Mouse (Mus musculus): Measurements from ENCODE around the gene Slc35b2. TPM values are rescaled to one million over a fixed set of nuclear protein-coding genes. Genes with fewer than 3 reads are reported as not detected.

The Slc35b2 gene
- total RNA-seq, 2 experiments from 2014 or later, result 27.6 to 32.7 TPM

DNA sequence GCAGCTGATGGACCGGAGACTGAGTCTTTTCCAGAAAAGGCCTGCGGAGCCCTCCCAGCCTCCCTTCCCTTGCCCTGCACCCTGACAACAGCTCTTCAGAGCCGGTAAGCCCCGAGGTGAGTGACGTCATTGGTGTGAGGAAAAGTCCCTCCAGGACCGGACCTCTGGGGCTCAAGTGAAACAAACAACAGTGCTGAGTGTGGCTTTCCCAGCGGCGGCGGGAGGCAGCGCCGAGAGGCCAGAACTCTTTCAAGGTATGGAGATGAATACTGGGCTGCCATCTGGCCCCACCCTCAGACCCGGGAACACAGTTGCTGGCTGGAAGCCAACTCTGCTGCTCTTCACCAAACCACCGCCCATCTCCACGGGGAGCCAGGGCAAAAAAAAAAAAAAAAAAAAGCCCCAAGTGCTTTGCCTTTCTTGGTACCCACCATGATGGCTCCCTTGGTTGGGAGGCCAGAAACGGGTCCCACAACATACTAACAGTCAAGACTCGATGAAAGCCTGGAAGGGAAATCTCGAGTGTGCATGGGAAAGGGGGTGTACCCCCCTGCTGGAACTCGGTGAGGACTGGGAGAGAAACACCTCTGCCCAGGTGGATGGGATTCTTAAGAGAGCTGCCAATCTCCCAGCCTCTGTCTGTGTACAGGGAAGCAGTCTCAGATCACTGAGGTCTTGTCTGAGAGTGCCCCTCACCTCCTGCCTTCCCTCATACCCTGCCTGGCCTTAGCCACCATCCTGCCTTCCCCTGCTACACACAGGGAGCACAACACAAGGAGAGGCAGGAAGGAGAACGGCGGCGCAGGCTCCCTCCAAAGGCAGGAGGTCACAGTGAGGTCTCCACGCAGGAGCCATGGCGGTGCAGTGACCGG, 19.4 kb upstream of the Slc35b2 start:
- intact Hi-C loops (cut with DNase I), result no loop called here
- no peak for DNase-seq

DNA sequence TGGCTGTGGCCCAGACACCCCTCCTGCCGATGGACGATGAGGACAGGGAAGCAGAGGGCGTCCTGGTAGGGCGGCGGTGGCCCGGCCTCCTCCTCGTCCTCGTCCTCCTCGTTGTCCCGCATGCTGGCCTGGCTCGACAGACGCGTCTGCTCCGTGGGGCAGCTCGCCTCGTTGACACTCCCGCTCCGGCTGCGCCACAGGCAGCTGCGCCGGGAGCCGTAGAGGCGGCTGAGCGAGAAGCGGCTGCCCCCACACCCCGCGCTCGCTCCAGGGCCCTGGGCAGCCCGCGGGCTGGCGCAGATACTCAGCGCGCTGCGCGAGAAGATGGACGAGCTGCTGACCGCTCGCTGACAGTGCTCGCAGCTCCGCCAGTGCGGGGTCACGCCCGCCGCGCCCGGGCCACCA, 18.8 kb upstream of the Slc35b2 start:
- no peak for DNase-seq
- intact Hi-C loops (cut with DNase I), result no loop called here

DNA sequence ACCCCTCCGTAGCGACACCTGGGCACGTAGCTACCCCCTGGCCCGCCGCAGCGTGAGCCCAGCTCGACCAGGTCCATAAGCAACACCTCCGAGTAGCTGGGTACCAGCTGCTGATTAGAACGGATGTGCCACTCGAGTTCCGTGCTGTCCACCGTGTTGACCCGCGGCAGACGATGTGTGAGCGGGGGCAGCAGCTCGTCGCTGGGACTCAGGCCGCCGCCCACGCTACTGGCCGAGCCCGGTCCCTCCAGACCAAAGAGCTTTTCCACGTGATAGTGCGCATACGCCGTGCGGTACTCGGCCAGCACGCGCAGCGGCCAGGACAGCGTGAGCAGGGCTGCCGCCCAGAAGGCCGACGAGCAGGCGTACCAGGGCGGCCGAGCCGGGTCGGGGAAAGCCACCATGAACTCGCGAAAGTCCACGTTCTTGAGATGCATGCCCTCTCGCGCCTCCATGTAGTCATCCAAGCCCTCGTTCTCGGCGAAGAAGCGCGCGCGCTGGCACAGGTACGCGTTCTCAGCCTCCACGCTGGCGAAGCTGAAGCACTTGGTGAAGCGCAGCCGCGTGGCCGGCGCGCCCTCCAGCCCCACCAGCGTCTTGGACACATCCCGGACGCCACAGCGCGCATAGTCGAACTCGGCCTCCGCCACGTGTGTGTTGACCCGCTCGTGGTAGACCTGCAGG, 18.3 kb upstream of the Slc35b2 start:
- no peak for DNase-seq
- intact Hi-C loops (cut with DNase I), result no loop called here

DNA sequence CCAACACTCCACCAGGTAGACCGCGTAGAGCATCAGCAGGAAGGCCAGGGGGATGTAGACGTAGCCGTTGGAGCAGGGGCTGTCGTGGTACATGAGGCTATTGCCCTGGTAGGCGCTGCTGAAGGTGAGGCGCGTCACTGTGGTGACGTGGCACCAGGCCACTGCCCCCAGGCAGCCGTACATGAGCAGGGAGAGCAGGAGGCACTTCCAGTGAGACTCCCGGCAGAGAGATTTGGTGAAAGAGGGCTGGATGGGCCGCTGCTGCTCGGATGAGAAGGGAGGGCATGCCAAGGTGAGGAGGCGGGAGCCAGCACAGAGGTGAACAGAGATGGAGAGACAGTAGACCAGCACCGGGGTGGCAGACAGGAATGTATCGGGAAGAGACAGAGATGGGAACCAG, 16.7 kb upstream of the Slc35b2 start:
- intact Hi-C loops (cut with DNase I), result no loop called here
- DNase-seq, result no peak

DNA sequence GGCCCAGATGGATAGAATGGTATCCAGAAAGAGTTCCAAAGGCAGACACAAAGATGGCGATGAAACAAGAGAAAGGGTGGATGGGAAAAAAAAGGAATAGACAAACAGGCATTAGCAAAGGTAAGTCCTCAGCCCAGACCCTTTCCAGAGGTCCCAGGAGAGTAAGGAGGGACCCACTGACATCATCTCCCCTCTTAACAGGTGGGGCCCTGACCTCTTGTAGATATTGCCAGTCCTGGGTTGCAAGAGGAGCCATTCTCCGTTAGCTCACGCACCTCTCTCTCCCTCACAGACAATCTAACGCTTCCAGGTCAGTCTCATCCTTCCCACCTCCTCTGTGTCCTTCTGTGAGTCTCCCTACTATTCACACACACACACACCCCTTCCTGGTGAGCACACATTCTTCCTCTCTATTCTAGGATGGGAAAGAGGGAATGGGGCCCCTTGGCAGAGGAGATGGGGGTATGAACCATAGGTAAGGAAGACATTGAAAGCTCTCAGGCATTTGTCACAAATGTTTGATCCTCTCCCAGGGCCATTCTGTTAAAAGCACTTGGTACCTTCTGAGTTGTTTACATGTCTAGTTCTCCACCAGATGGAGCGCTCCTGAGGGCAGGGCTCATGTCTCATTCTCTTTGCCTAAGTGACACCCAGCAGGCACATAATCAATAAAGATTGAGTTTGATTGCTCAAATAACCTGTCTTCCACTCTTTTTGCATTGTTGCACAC, 16.0 kb upstream of the Slc35b2 start:
- intact Hi-C loops (cut with DNase I), result no loop called here

DNA sequence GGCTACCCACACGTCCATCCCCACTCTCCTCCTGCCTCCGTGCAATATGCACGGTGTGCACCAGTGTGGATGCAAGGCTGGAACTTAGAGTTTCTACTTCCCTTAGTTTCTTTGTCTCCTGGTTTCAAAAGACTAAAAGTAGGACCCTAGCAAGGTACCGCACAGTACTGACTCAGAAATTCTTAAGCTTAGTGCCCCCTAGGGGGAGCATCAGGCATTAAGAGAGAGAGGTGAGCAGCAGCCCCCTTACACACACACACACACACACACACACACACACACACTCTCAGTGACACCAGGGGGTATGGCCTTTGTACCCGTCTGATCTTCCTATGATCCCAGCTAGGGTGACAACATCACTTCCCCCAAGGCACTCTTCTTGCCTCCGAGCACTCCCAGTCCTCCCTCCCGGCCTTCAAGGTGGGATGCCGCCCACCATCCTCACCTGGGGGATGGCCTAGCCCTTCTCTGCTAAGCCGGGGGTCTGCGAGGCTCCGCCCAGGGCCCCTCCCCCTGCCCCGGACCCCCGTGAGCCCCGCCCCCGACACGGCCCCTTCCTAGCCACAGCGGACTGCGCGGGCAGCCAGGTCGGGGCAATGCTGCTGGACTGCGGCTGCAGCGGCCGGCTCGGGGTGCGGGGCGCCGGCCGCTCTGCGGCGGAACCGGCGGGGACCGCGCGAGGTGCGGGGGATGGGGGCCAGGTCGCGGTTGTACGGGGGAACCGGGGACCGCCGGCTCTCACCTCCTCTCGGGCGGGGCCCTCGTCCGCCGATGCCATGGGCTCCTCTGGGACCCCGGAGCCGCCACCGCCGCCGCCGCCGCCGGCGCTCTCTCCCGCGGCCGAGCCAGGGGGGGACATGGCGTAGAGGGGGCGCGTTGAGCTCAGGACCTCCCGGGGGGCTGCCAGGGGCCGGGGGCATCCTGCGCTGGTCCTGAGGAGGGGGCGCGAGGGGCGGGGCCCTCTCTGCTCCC, 14.8 kb upstream of the Slc35b2 start:
- intact Hi-C loops (cut with DNase I), result no loop called here
- DNase-seq, result no peak

More for the DNA sequence above, 16.0 kb upstream of the Slc35b2 start:
- DNase-seq, result no peak

DNA sequence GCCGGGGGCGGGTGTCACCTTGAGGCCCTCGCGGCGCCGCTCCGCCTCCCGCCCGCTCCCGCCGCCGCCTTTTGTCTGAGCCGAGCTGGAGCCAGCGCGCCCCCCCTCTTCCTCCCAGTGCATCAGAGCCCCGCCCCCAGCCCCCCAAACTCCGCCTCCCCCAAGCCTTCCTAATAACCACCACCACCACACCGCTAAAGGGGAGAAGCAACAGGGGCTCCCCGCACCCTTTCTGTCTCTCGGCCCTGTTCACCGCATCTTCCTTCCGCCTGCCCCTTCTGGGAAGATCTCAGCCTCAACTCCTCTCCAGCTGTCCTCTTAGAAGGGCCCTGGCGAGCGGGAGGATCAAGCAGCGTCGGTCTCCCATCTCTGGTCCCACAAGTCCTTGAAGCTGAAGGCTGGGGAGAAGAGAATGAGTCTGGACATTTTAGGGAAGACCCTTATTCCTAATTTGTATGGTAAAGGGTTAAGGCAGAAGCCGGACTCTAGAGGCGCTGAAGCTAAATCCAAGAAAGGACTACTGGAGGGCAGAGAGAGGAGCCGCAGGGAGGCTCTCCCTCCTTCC, 14.0 kb upstream of the Slc35b2 start, which contains the start of gene Tmem151b:
Gene Tmem151b, minus strand, starts transcription at position 61 of the 565 bp plus-strand sequence.
- intact Hi-C loops (cut with DNase I), result no loop called here
- DNase-seq, result no peak

DNA sequence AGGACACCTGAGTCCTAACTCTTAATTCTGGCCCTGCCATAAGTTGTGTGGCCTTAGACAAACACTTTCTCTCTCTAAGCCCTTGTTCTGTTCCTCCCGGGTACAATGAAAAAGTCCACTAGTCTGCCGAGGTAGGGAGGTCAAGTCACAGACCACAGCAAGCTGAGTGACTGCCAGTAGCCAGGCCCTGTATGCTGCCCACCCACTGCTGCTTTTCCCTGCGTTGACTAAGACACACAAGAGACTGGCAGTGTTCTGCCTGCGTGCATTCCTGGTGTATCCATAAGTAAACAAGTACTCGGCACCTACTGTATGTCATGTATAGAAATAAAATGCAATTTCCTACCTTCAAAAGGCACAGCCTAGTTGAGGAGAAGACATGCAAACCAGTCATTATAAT, 13.4 kb upstream of the Slc35b2 start:
- intact Hi-C loops (cut with DNase I), result no loop called here
- DNase-seq, result no peak

DNA sequence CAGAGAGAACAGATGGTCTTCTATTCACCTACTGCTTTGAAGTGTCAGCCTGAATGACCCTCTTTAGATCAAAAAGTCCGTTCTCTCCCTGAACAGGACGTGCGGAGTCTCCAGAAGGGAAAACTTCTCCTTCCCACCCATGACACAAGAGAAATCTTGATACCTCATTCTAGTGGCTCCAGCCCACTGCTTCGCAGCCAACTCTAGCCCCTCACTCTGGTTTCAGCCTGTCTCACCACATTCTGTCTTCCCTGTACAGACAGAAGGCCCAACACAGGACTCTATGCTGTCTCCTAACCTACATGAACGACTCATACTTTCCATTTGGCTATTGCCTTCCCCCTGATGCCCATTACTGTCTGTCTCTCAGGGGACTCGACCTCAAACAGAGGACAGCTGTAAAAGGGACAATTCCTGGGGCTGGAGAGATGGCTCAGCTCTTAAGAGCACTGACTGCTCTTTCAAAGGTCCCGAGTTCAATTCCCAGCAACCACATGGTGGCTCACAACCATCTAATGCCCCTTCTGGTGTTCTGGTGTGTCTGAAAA, 12.4 kb upstream of the Slc35b2 start:
- intact Hi-C loops (cut with DNase I), result no loop called here
- no peak for DNase-seq

DNA sequence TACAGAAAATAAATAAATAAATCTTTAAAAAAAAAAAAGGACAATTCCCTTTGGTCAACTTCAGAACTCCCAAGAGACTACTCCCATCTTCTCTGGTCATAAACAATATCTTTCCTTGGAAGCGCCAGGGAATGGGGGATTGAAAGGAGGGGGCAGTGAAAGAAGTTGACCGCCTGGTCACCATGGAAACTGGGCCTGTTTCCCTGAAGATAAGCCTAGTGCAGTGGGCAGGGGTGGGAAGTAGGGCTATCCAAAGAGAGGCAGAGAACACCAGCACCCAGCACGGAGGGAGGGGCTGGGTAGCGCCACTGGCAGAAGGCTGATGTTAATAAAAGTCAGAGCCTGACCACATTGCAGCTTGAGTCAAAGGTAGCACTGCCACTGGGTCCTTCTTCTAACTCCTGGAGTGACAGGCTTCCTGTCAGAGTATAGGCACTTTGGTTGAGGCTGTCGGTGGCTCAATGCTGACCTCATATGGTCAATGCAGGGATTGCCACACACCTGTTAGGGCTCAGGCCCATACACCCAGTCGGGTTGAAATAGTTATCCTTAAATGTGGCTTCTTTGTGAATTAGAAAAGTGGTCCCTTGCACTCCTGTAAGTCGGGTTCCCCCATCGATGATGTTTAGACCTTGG, 11.7 kb upstream of the Slc35b2 start:
- intact Hi-C loops (cut with DNase I), result loop anchor here (1.0 kb wide), 2 partner anchors 36 to 74 kb away; no protein-coding TSS in a partner anchor
- peak; percentile 78 to 85 for DNase-seq

DNA sequence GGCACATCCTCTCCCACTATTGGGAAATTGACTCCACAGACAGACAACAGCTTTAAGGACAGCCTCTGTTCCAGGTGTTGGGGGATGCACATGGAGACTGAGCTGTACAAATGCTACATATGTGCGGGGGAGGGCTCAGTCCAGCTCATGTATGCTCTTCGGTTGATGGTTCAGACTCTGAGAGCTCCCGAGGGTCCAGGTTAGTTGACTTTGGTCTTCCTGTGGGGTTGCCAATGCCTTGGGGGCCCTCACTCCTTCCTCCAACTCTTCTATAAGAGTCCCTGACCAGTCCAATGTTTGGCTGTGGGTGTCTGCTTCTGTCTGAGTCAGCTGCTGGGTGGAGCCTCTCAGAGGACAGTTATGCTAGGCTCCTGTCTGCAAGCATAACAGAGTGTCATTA, 10.6 kb upstream of the Slc35b2 start:
- no peak for DNase-seq
- intact Hi-C loops (cut with DNase I), result no loop called here

DNA sequence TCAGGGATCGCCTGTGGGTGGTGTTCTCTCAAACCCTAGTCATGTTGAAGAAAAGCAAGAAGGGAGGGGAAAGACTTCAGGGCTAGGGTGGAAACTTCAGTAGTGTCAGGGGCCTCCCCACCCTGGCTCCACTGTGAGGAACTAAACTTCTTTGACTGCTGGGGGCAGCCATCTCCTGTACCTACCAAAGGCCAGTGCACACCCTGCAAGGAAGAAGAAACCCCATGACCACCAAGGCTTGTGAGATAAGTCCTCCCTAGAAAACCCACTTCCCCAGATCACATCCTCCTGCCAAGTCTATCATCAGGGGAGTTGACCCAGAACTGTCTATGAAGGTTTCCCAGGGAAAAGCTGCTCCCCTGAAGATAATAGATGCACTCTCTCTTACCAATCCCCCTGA, 9.3 kb upstream of the Slc35b2 start:
- DNase-seq, result no peak
- intact Hi-C loops (cut with DNase I), result no loop called here

DNA sequence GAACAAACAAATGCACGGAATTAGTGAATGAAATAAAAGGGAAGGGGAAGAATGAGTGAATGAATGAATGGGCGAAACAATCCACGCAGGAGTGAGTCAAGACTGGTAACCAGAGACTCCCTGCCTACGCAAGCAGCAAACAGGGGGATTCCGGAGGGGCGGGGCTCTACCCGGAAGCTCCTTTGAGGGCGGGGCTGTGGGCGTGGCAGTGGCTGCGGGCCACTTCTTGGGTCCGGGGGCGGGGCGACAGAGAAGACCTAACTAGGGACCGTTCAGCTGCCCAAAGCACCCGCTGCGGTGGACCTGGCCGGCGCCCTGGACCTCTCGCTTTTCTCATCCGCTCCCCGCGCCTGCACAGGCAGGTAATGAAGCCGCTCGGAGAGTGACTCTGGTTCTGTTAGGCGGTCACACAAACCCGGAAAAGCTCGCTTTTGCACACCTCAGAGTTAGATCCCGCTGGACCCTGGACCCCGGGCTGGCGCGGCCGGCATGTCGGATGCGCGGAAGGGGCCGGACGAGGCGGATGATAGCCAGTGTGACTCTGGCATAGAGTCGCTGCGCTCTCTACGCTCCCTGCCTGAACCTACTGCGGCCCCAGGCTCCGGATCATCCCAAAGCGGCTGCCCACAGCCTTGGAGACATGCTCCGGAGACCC, 8.1 kb upstream of the Slc35b2 start, which contains the start of gene Nfkbie:
Gene Nfkbie, plus strand, starts transcription at position 252 of the 655 bp plus-strand sequence.
- DNase-seq, result peak; percentile 93 to 96
- intact Hi-C loops (cut with DNase I), result no loop called here

DNA sequence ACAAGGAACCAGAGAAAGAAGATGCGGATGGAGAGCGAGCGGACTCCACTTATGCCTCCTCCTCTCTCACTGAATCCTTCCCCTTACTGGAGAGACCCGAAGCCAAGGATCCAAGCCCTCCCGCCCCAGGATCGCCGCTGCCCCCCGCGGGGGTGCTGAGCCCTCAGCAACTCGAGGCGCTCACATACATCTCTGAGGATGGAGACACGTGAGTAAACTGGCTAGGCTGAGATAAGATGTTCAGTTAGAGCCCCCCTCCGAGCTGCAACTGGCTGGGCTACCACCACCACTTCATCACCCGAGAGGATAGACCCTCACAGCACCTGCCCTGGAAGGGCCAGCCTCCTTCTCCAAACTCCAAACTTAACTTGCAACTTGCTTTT, 7.6 kb upstream of the Slc35b2 start:
- no peak for DNase-seq
- intact Hi-C loops (cut with DNase I), result no loop called here

DNA sequence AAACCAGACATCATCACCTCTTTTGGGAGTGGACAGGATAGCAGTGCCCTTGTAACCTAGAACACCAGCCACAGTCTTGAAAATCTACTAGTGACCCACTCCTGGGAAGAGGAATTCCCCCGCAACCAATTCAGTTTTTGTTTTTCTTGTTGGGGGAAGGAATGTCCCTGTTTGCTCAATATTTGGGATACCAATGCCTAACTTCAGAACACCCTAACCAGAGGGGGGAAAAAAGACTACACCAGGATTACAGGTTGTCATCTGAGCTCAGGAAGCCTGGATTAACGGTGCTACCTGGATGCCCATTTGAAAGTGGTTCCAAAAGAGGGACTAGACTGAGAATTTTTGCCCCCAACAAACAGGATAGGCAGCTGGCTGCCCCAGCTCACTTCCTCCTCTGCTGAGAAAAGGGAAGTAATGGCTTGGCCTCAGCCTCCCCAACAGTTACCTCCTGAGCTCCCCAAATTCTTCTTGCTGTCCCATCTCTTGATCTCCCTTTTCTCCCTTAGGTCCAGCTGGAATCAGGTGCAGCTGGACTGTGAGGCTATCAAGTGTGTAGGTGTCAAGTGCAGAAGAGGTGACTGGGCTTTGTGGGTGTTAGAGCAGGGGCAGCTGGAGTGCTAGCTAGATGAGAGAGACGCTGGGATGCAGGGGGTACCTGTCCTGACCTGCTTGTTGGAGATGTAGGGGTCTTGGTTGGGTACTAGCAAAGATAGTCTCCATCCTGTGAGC, 7.0 kb upstream of the Slc35b2 start:
- no peak for DNase-seq
- intact Hi-C loops (cut with DNase I), result no loop called here

DNA sequence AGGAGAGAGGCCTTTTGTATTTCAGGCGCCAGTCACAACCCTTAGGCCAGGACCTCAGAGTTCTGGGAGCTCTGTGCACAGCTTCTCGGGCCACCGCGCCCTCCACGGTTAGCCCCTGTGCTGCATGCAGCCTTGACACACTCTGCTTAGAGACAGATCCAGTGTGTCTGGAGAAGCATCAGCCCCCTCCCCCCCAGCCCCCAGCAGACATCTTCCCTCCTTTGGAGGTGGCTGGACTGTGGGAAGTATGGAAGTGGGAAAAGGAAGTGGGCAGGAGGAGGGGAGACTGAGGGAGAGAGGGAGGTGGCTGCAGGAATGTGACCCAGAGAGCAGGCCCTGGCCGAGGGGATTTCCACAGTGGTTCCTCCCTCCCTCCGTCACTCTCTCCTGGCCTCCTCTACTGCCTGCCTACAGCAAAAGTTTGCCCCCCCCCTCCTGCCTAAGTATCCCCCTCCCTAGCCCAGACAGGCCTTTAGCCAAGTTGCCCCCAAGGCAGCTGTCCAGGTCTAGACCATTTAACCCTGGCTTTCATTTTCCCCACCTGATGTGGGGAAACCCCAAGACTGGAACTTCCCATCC, 6.3 kb upstream of the Slc35b2 start:
- intact Hi-C loops (cut with DNase I), result no loop called here
- no peak for DNase-seq
